Mouse (Mus musculus): ENCODE results near the gene Gm20388.

GRCm38 (mm10) chr8:119933681-119934080 is 23.0 kb downstream of the Gm20388 start:
- no peak for TF ChIP-seq EP300 (IDR thresholded peaks at IDR 0.05; ENCODE audit: low read depth)
- no peak for TF ChIP-seq CTCF (IDR thresholded peaks at IDR 0.05; ENCODE audit: low read depth)
